Mouse (Mus musculus): ENCODE results near the gene Vldlr. TPM values are rescaled to one million over a fixed set of nuclear protein-coding genes. Genes with fewer than 3 reads are reported as not detected.

Vldlr gene
- polyA plus RNA-seq, 1 experiment from 2014 or later, result 36.4 TPM

GRCm38 (mm10) chr19:27226626-27227025, 10.3 kb downstream of the Vldlr start:
- no peak overlapping the region for H3K4me2 ChIP-seq (ENCODE audit: low read depth, low read length)
- H3K9ac ChIP-seq (ENCODE audit: low read length), result no peak overlapping the region
- no peaks in the 10 kb centered on the region for H3K9me3 ChIP-seq (ENCODE audit: control insufficient read depth, low read length)
- no peaks in the 10 kb centered on the region for H3K27me3 ChIP-seq (ENCODE audit: control insufficient read depth, insufficient read depth, low read depth, low read length)
- 56% methylated on average over 3 of the region's 3 CpGs for WGBS
- no peak for ATAC-seq (ENCODE audit: low read depth)
- no peak overlapping the region for H3K4me3 ChIP-seq (ENCODE audit: low read length)
- H3K4me1 ChIP-seq (replicated peaks; ENCODE audit: control insufficient read depth, insufficient read depth, low read length), result peaks cover 2% of the 10 kb centered on the region; the same call in 1 of the 2 replicates
- no peak overlapping the region for H3K27ac ChIP-seq (ENCODE audit: low read length)
- H3K36me3 ChIP-seq (ENCODE audit: control insufficient read depth, insufficient read depth, low read length), result no peaks in the 10 kb centered on the region; the same call in 1 of the 2 replicates

GRCm38 (mm10) chr19:27227131-27227530, 10.8 kb downstream of the Vldlr start:
- Histone ChIP-seq H3K9ac (ENCODE audit: low read length) (no peak overlapping the region), H3K4me1 (replicated peaks; ENCODE audit: control insufficient read depth, insufficient read depth, low read length) (peaks cover 2% of the 10 kb centered on the region; the same call in 1 of the 2 replicates), H3K36me3 (ENCODE audit: control insufficient read depth, insufficient read depth, low read length) (no peaks in the 10 kb centered on the region; the same call in 1 of the 2 replicates), H3K4me2 (ENCODE audit: low read depth, low read length) (no peak overlapping the region), H3K4me3 (ENCODE audit: low read length) (no peak overlapping the region), H3K27ac (ENCODE audit: low read length) (no peak overlapping the region), H3K9me3 (ENCODE audit: control insufficient read depth, low read length) (no peaks in the 10 kb centered on the region), H3K27me3 (ENCODE audit: control insufficient read depth, insufficient read depth, low read depth, low read length) (no peaks in the 10 kb centered on the region)
- WGBS, result 63% methylated on average over 4 of the region's 4 CpGs
- ATAC-seq (ENCODE audit: low read depth), result no peak

GRCm38 (mm10) chr19:27228254-27228653, 12.0 kb downstream of the Vldlr start:
- H3K4me3 ChIP-seq (ENCODE audit: low read length), result no peak overlapping the region
- no peak overlapping the region for H3K9ac ChIP-seq (ENCODE audit: low read length)
- 83% methylated on average over 1 of the region's 1 CpGs for WGBS
- ATAC-seq (ENCODE audit: low read depth), result no peak
- no peak overlapping the region for H3K27ac ChIP-seq (ENCODE audit: low read length)
- H3K4me2 ChIP-seq (ENCODE audit: low read depth, low read length), result no peak overlapping the region
- no peaks in the 10 kb centered on the region for H3K27me3 ChIP-seq (ENCODE audit: control insufficient read depth, insufficient read depth, low read depth, low read length)
- no peaks in the 10 kb centered on the region; the same call in 1 of the 2 replicates for H3K36me3 ChIP-seq (ENCODE audit: control insufficient read depth, insufficient read depth, low read length)
- H3K9me3 ChIP-seq (ENCODE audit: control insufficient read depth, low read length), result no peaks in the 10 kb centered on the region
- peaks cover 2% of the 10 kb centered on the region; the same call in 1 of the 2 replicates for H3K4me1 ChIP-seq (replicated peaks; ENCODE audit: control insufficient read depth, insufficient read depth, low read length)

GRCm38 (mm10) chr19:27233386-27233785, 17.1 kb downstream of the Vldlr start:
- Histone ChIP-seq H3K4me2 (ENCODE audit: low read depth, low read length) (no peak overlapping the region), H3K27ac (ENCODE audit: low read length) (no peak overlapping the region), H3K36me3 (ENCODE audit: control insufficient read depth, insufficient read depth, low read length) (peaks cover 9% of the 10 kb centered on the region), H3K9me3 (ENCODE audit: control insufficient read depth, low read length) (no peaks in the 10 kb centered on the region), H3K4me1 (replicated peaks; ENCODE audit: control insufficient read depth, insufficient read depth, low read length) (0 out of 2 replicates have a peak, but pooled peaks cover 2% of the 10 kb centered on the region), H3K27me3 (ENCODE audit: control insufficient read depth, insufficient read depth, low read depth, low read length) (no peaks in the 10 kb centered on the region), H3K9ac (ENCODE audit: low read length) (no peak overlapping the region), H3K4me3 (ENCODE audit: low read length) (no peak overlapping the region)
- WGBS, result 70% methylated on average over 2 of the region's 2 CpGs
- ATAC-seq (ENCODE audit: low read depth), result no peak

- 91% methylated on average over 4 of the region's 4 CpGs for WGBS
- no peaks in the 10 kb centered on the region for H3K4me1 ChIP-seq (replicated peaks; ENCODE audit: control insufficient read depth, insufficient read depth, low read length)
- no peak overlapping the region for H3K4me2 ChIP-seq (ENCODE audit: low read depth, low read length)
- H3K4me3 ChIP-seq (ENCODE audit: low read length), result no peak overlapping the region
- no peak overlapping the region for H3K9ac ChIP-seq (ENCODE audit: low read length)
- no peaks in the 10 kb centered on the region for H3K9me3 ChIP-seq (ENCODE audit: control insufficient read depth, low read length)
- H3K27me3 ChIP-seq (ENCODE audit: control insufficient read depth, insufficient read depth, low read depth, low read length), result no peaks in the 10 kb centered on the region
- peaks cover 38% of the 10 kb centered on the region for H3K36me3 ChIP-seq (ENCODE audit: control insufficient read depth, insufficient read depth, low read length)
- H3K27ac ChIP-seq (ENCODE audit: low read length), result no peak overlapping the region
- ATAC-seq (ENCODE audit: low read depth), result no peak
Observed at GRCm38 (mm10) chr19:27239913-27240312, 23.6 kb downstream of the Vldlr start.

GRCm38 (mm10) chr19:27243527-27243926, 27.2 kb downstream of the Vldlr start:
- WGBS, result 74% methylated on average over 4 of the region's 4 CpGs
- no peak overlapping the region for H3K4me2 ChIP-seq (ENCODE audit: low read depth, low read length)
- no peak for ATAC-seq (ENCODE audit: low read depth)
- H3K9me3 ChIP-seq (ENCODE audit: control insufficient read depth, low read length), result no peaks in the 10 kb centered on the region
- no peak overlapping the region for H3K4me3 ChIP-seq (ENCODE audit: low read length)
- H3K27ac ChIP-seq (ENCODE audit: low read length), result no peak overlapping the region
- H3K9ac ChIP-seq (ENCODE audit: low read length), result no peak overlapping the region
- no peaks in the 10 kb centered on the region for H3K27me3 ChIP-seq (ENCODE audit: control insufficient read depth, insufficient read depth, low read depth, low read length)
- no peaks in the 10 kb centered on the region for H3K4me1 ChIP-seq (replicated peaks; ENCODE audit: control insufficient read depth, insufficient read depth, low read length)
- peaks cover 46% of the 10 kb centered on the region for H3K36me3 ChIP-seq (ENCODE audit: control insufficient read depth, insufficient read depth, low read length)

- no peak overlapping the region for H3K9ac ChIP-seq (ENCODE audit: low read length)
- WGBS, result 87% methylated on average over 5 of the region's 5 CpGs
Observed at GRCm38 (mm10) chr19:27254756-27255155, 38.5 kb downstream of the Vldlr start.

GRCm38 (mm10) chr19:27255678-27256077, 39.4 kb downstream of the Vldlr start:
- Histone ChIP-seq H3K9me3 (ENCODE audit: control insufficient read depth, low read length) (no peaks in the 10 kb centered on the region), H3K9ac (ENCODE audit: low read length) (no peak overlapping the region), H3K27me3 (ENCODE audit: control insufficient read depth, insufficient read depth, low read depth, low read length) (no peaks in the 10 kb centered on the region), H3K4me1 (replicated peaks; ENCODE audit: control insufficient read depth, insufficient read depth, low read length) (no peaks in the 10 kb centered on the region), H3K4me3 (ENCODE audit: low read length) (no peak overlapping the region), H3K27ac (ENCODE audit: low read length) (no peak overlapping the region), H3K36me3 (ENCODE audit: control insufficient read depth, insufficient read depth, low read length) (no peaks in the 10 kb centered on the region; the same call in 1 of the 2 replicates), H3K4me2 (ENCODE audit: low read depth, low read length) (no peak overlapping the region)
- WGBS, result 86% methylated on average over 3 of the region's 3 CpGs
- ATAC-seq (ENCODE audit: low read depth), result no peak

More at GRCm38 (mm10) chr19:27254756-27255155, 38.5 kb downstream of the Vldlr start:
- Histone ChIP-seq H3K4me3 (ENCODE audit: low read length) (no peak overlapping the region), H3K4me2 (ENCODE audit: low read depth, low read length) (no peak overlapping the region), H3K27me3 (ENCODE audit: control insufficient read depth, insufficient read depth, low read depth, low read length) (no peaks in the 10 kb centered on the region), H3K9me3 (ENCODE audit: control insufficient read depth, low read length) (no peaks in the 10 kb centered on the region), H3K36me3 (ENCODE audit: control insufficient read depth, insufficient read depth, low read length) (peaks cover 1% of the 10 kb centered on the region; the same call in 1 of the 2 replicates), H3K27ac (ENCODE audit: low read length) (no peak overlapping the region), H3K4me1 (replicated peaks; ENCODE audit: control insufficient read depth, insufficient read depth, low read length) (no peaks in the 10 kb centered on the region)
- ATAC-seq (ENCODE audit: low read depth), result no peak

- ATAC-seq (ENCODE audit: low read depth), result no peak
- Histone ChIP-seq H3K36me3 (ENCODE audit: control insufficient read depth, insufficient read depth, low read length) (no peaks in the 10 kb centered on the region), H3K27me3 (ENCODE audit: control insufficient read depth, insufficient read depth, low read depth, low read length) (no peaks in the 10 kb centered on the region), H3K4me1 (replicated peaks; ENCODE audit: control insufficient read depth, insufficient read depth, low read length) (no peaks in the 10 kb centered on the region), H3K9ac (ENCODE audit: low read length) (no peak overlapping the region), H3K4me3 (ENCODE audit: low read length) (no peak overlapping the region), H3K9me3 (ENCODE audit: control insufficient read depth, low read length) (no peaks in the 10 kb centered on the region), H3K4me2 (ENCODE audit: low read depth, low read length) (no peak overlapping the region), H3K27ac (ENCODE audit: low read length) (no peak overlapping the region)
- WGBS, result 63% methylated on average over 4 of the region's 4 CpGs
Observed at GRCm38 (mm10) chr19:27260102-27260501, 43.8 kb downstream of the Vldlr start.
